Mouse (Mus musculus) kidney, adult 9 months (tissue): ENCODE results near the gene Fnbp4.
A peak's percentile ranks its signal among the peaks of the same experiment; 100 is the strongest.
"Not testable (repeated sequence)": the region's sequence is repeated elsewhere in the genome, so short reads cannot be mapped to it uniquely, and the experiment has no call there.

Experiments used
- DNase-seq: peaks from one replicate; pipeline ENCODE4 v3.0.0; 2022

Fnbp4 gene

DNA sequence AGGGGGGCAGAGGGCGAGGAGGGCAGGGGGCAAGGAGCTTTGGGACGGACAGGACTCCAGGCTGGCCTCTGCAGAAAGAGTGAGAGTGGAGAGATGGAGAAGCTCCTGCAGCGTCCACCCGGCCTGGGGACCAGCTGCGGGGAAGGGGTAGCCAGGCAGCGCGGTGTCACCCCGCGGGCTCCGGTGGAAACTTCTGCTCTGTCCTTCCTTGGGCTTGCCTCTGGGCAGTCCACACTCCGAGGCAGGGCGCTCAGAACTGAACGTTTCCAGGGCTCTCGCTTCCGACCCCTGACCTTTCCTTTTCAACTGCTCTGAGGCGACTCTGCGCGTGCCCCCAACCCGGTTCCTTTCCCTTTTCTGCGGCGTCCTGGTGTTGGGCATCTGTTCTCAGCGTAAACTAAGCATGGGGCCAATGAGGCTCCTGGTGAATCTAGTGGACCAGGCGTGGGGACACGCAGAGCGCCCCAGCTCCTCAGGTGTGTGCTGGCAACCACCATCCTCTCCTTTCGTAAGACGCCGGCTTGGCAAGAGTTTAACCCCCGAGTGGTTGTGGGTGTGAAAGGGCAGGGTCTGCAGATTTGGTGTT is 37.8 kb downstream of the Fnbp4 start:
- no peak for DNase-seq

DNA sequence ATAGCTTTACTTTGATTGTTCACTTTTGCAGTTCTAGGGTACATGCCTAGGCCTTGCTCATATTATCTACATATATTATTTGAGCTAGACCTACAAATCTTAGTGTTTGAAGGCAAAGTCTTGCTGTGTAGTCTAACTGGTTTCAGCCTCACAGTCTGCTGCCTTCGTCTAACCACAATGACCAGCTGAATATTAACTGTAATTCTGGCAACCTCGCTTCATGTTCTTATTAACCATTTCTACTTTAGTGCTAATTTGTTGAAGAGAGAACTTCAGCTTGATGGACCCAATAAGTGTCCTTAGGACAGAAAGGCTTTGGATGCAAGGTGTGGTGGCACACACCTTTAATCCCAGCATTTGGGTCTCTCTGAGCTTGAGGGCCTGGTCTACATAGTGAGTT is 43.0 kb downstream of the Fnbp4 start:
- peak; percentile 63 for DNase-seq

DNA sequence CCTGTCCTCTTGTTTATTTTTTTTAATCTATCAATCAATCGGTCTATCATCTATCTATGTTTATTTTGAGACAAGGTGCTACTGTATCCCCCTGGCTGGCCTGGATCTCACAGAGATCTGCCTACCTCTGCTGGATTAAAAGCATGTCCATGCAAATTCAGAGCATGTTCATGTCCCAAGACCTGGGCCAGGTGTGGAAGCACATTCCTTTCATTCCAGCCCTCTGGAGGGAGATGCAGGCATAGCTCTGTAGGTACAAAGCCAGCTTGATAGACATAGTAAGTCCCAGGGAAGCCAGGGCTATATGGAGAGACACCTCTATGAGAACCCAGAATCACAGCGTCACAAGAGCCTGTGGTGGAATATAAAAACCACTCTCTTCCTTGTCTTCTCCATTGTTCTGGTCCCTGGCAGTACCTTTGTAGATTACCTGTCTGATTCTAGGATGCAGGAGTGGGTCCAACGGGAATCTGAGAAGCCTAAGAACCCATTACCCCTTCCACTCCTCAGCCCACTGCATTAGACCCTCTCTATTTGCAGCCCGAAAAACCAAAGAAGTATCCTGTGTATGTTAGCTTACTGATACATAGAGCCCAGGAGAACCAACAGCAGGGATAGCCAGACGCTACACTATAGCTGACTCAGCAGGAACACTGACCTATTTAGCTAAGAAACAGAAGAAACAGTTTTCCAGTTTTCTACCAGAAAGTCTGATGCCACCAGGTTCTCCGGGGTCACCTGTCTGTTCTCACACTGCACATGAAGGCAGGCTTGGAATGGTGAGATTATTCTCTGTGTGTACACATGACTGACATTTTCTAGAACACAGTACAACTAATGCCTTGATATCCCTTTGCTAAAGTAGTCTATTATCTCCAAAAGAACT is 63.3 kb downstream of the Fnbp4 start:
- DNase-seq, result peak; percentile 10

DNA sequence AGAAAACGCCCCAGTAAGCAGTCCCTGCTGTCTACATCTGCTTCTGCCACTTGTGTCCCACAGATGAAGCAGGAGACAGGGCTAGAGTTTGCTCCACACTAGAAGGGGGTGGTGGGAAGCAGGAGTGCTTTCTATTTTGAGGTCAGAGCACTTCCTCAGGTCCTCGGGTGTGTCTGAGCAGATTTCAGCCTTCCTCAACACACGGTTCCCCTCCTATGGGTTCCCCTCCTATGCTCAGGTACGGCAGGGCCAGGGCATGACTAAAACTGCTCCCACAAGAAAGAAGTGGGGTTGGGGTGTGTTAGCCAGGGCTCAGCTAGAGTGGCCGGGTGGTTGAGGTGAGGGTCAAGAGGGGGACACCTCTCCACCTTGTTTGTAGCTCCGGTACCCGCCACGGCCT is 65.6 kb downstream of the Fnbp4 start:
- DNase-seq, result no peak

DNA sequence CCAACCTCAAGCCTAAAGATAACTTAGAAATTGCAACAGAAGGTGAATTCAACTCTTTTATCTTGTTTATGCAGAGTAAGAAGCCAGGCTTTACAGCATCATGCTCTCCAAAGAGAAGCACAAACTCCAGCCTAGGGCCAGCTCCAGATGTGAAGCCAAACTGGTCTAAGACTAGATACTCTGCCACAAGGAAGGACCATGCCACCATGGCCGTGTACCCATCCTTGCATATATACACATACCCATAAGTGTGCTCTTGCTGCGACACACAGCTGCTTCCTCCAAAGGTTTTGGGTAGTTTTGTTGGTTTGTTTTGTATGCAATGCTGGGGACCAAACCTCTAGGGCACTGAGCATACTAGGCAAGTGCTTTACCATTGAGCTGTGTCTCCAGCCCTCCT is 70.1 kb downstream of the Fnbp4 start:
- no peak for DNase-seq

DNA sequence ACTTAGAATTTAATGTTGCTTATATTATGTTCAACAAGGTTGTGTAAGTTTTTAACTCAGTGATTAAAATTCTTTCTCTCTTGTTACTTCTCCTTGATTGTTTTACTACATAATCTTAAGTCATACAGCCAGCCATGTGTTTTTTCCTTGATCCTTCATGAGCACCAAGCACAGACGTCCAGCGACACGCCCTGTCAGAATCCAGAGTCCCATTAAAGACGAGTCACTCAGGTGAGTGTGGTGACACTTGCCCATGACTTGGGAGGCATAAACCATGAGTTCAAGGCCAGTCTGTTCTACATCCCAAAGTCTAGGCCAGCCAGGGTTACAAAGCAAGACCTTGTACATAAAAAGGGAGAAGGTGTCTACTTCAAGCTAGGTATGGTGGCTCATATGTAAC is 71.0 kb downstream of the Fnbp4 start:
- DNase-seq, result no peak

DNA sequence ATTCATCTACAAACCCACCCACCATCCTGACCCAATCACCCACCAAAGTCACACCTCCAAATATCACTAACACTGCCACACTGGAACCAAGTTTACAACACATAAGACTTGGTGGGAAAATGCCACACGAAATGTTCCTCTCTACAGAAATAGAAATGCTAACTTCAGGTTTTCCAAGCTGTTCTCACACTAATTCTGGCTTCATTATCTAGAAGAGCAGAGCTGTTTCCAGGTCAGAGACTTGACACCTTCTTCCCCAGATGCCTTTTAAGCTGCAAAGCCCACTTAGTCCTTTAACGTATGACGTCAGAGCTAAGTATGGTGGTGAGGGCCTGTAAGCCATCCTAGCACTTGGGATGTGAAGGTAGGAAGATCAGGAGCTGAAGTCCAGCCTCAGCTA is 73.5 kb downstream of the Fnbp4 start:
- no peak for DNase-seq

DNA sequence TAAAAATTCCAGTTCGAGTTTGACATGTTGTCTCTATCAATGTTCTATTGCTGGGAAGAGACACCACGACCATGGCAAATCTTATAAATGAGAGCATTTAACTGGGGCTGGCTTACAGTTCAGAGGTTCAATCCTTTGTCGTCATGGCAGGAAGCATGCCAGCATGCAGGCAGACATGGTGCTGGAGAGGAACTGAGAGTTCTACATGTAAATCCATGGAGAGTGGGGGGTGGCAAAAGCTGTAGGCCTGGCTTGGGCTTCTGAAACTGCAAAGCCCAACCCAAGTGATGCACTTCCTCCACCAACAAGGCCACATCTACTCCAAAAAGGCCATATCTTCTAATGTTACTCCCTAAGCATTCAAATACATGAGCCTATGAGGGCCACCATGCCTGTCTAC is 75.7 kb downstream of the Fnbp4 start:
- DNase-seq, result no peak

DNA sequence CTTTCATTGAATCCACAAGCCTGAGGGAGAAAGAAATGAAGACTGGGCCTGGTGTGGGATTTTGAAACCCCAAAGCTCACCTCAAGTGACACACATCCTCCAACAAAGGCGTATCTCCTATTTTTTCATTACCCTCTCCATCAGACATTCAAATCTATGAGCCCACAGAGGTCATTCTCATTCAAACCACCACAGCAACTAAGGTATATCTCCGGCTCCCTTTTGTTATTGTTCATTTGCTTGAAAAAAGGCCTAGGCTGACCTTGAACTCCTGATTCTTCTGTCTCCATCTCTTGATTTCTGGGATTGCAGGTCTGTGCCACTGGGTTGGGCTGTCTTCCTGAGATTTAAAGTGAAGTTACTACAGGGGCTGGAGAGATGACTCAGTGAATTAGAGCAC is 77.8 kb downstream of the Fnbp4 start:
- DNase-seq, result no peak

DNA sequence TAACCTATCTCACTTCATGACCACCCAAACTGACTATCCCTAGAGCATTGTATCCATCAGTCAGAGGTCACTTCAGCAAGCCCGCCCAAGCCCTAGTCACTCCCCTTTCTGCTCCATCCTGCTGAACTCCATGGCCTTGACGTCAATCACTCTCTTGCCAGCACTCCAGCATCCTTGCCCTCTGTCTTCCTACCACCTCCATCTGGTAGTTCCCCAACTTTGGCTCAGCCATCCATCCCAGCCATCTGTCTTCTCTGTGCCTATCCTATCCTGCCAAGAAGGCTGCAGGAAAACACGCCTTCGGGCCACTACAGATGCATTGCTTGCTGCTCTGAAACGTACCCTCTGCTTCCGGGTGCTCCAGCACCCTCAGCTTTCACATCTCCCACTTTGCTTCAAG is 78.6 kb downstream of the Fnbp4 start:
- no peak for DNase-seq

DNA sequence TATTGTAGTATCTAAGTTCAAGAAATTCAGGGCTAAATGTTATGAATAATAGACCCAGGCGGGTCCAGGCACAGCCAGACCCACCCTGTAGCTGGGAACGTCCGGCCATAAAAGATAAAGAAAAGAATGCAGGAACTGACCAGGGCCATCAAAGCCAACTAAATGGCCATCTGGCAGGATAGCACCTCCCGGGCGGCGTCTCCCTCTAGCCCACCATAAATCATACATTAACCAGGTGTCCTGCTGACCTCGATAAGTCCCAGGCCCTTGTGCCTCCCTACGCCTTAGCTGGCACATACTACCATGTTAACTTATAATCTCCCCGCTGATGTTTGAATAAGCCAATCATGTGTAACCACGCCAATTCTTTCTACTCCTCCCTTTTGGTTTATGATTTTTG is 79.4 kb downstream of the Fnbp4 start:
- not testable (repeated sequence) for DNase-seq

DNA sequence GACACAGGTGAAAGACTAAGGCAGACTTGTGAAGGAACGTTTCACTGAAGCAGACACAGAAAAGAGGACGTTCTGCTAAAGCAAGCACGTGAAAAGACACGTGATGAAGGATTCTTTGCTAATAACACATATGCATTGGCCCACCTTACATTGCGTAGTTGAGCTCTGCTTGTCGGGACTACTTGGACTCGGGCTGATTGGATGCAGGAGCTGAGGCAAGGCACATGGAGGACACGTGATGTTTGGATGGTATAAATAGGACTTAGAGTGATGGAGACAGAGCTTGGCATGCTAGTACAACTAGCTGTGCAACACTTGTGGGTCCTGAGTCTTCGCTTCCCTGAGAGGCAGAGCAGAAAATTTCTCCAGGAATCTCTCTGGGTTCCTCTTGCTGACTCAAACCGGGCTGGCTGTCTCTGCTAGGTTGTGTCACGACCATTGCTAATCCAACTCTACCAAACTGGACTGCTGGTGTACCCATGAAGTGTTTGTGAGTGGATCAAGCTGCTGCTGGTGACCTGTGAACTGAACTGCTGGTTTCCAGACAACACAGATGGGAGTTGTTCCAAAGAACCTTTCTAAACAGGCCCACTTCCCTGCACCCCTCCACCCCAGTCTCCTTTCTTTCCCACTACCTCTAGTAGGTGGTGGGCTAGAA is 80.5 kb downstream of the Fnbp4 start:
- no peak for DNase-seq

DNA sequence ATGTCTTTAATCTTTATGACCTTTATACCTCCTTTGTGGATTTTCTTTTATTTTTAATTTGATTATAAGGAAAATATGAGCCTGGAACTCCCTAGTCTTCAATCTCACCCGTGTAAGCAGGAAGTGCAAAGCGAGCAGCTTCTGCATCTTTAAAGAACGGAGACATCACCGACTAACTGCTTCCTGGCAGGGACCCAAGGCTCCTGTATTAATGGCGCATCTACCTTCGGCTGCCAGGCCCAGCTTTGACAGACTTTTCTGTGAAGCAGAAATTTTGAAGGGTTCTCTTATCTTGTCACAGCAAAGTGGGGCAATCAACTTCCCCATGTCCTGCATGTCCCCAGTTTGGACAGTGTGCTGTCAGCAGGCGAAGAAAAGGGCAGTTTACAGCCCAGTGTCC is 83.6 kb downstream of the Fnbp4 start:
- DNase-seq, result no peak
